Mouse (Mus musculus): Measurements from ENCODE around the gene Aldoc.

DNA sequence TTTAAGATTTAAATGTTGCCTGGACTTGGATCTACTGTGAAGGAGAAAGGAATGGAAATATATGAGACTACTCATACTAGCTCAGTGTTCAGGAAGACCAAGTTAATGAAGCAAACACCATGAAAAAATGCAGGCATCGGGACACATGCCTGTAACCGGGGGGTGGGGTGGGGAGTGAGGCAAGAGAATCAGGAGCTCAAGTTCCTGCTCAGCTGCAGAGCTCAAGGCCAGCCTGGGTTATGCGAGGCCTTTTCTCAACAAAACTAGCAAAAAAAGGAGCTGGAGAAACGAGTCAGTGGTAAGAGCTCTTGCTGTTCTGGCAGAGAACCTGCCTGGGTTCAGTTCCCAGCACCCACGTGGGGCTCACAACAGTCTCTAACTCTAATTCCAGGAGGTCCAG, 11.2 kb downstream of the Aldoc start:
- TF ChIP-seq POLR2A (IDR thresholded peaks at IDR 0.05; ENCODE audit: insufficient read length, low read depth) (no peak), USF1 (IDR thresholded peaks at IDR 0.05; ENCODE audit: low read depth) (no peak), CEBPB (IDR thresholded peaks at IDR 0.05; ENCODE audit: insufficient read depth, poor library complexity, severe bottlenecking) (no peak), TCF12 (IDR thresholded peaks at IDR 0.05; ENCODE audit: insufficient read depth, poor library complexity, severe bottlenecking) (no peak), E2F4 (IDR thresholded peaks at IDR 0.05; ENCODE audit: insufficient read depth) (no peak)

Measured in myocyte (in vitro differentiated cells).